In genomic region chr7:90016930-90017588, GRCm38 (mm10) we compare ENCODE assay signal across 10 mouse cellular contexts. TPM values are rescaled to one million over a fixed set of nuclear protein-coding genes. Genes with fewer than 3 reads are reported as not detected.
DNase-seq lines count a peak whose midpoint lies in the region; ATAC-seq lines count a peak whose summit lies in the region.
"Had no signal": no experiment of that assay in that cellular context is flagged by ENCODE, and none has a peak within 500 bp of the region (broad histone marks: within the 10 kb centered on the region; RNA-seq: fewer than 3 reads in every experiment).

No protein-coding gene starts in this region.

- H3K9me3 ChIP-seq in heart, embryonic 15.5 days (replicated peaks) = no peaks in the 10 kb centered on the region
- H3K9me3 ChIP-seq in heart, embryonic 12.5 days (replicated peaks) = no peaks in the 10 kb centered on the region
- no peaks in the 10 kb centered on the region for H3K9me3 ChIP-seq in lung, embryonic 15.5 days
- H3K9me3 ChIP-seq in embryonic facial prominence, embryonic 11.5 days (replicated peaks; ENCODE audit: control insufficient read depth, low read length) = no peaks in the 10 kb centered on the region
- H3K9me3 ChIP-seq in midbrain, embryonic 13.5 days = no peaks in the 10 kb centered on the region

- peaks cover 2% of the 10 kb centered on the region; the same call in 1 of the 2 replicates for H3K4me1 ChIP-seq in heart, embryonic 15.5 days (replicated peaks)
- peaks cover 9% of the 10 kb centered on the region; the same call in 1 of the 2 replicates for H3K4me1 ChIP-seq in heart, embryonic 12.5 days (replicated peaks)
- peaks cover 11% of the 10 kb centered on the region for H3K4me1 ChIP-seq in lung, embryonic 15.5 days
- no peaks in the 10 kb centered on the region for H3K4me1 ChIP-seq in embryonic facial prominence, embryonic 11.5 days (ENCODE audit: control insufficient read depth, insufficient read depth, low read length)
- H3K4me1 ChIP-seq in midbrain, embryonic 13.5 days (replicated peaks) = 0 out of 2 replicates have a peak, but pooled peaks cover 5% of the 10 kb centered on the region

- H3K4me2 ChIP-seq in heart, embryonic 15.5 days = no peak overlapping the region
- no peak overlapping the region for H3K4me2 ChIP-seq in heart, embryonic 12.5 days
- no peak overlapping the region for H3K4me2 ChIP-seq in lung, embryonic 15.5 days
- H3K4me2 ChIP-seq in embryonic facial prominence, embryonic 11.5 days (ENCODE audit: low read depth, low read length) = no peak overlapping the region
- H3K4me2 ChIP-seq in midbrain, embryonic 13.5 days (replicated peaks) = no peak overlapping the region

- H3K36me3 ChIP-seq in heart, embryonic 15.5 days = no peaks in the 10 kb centered on the region
- no peaks in the 10 kb centered on the region for H3K36me3 ChIP-seq in heart, embryonic 12.5 days
- no peaks in the 10 kb centered on the region for H3K36me3 ChIP-seq in lung, embryonic 15.5 days
- no peaks in the 10 kb centered on the region for H3K36me3 ChIP-seq in embryonic facial prominence, embryonic 11.5 days (replicated peaks; ENCODE audit: control insufficient read depth, insufficient read depth, low read depth, low read length)
- no peaks in the 10 kb centered on the region for H3K36me3 ChIP-seq in midbrain, embryonic 13.5 days

- WGBS in heart, embryonic 15.5 days = 30% methylated on average over 5 of the region's 5 CpGs
- 27% methylated on average over 5 of the region's 5 CpGs for WGBS in heart, embryonic 12.5 days
- 23% methylated on average over 5 of the region's 5 CpGs for WGBS in lung, embryonic 15.5 days
- WGBS in embryonic facial prominence, embryonic 11.5 days = 18% methylated on average over 5 of the region's 5 CpGs
- 25% methylated on average over 5 of the region's 5 CpGs for WGBS in midbrain, embryonic 13.5 days

- no peak for DNase-seq in lung, postnatal 36 days
- peak; percentile 50 for DNase-seq in embryonic facial prominence, embryonic 11.5 days (ENCODE audit: low spot score)
- DNase-seq in layer of hippocampus, postnatal 25 days (ENCODE audit: extremely low spot score in 1 of 2, low spot score in 1 of 2) = no peak
- DNase-seq: cerebellum, adult 11-12 months; retina, postnatal 1 day had no signal

- H3K27me3 ChIP-seq in heart, embryonic 15.5 days = no peaks in the 10 kb centered on the region
- H3K27me3 ChIP-seq in heart, embryonic 12.5 days (replicated peaks) = no peaks in the 10 kb centered on the region
- H3K27me3 ChIP-seq in lung, embryonic 15.5 days = no peaks in the 10 kb centered on the region
- no peaks in the 10 kb centered on the region for H3K27me3 ChIP-seq in embryonic facial prominence, embryonic 11.5 days (ENCODE audit: control insufficient read depth, insufficient read depth, low read length)
- no peaks in the 10 kb centered on the region for H3K27me3 ChIP-seq in midbrain, embryonic 13.5 days

- no peak overlapping the region for H3K4me3 ChIP-seq in heart, embryonic 15.5 days
- no peak overlapping the region for H3K4me3 ChIP-seq in heart, embryonic 12.5 days
- no peak overlapping the region for H3K4me3 ChIP-seq in lung, embryonic 15.5 days
- no peak overlapping the region for H3K4me3 ChIP-seq in embryonic facial prominence, embryonic 11.5 days (ENCODE audit: low read depth, low read length)
- H3K4me3 ChIP-seq in midbrain, embryonic 13.5 days (replicated peaks) = no peak overlapping the region

- ATAC-seq in heart, embryonic 15.5 days (replicated peaks; ENCODE audit: insufficient number of reproducible peaks, insufficient read depth, low FRiP score, low read depth) = no peak
- no peak for ATAC-seq in heart, embryonic 12.5 days (ENCODE audit: insufficient number of reproducible peaks, low FRiP score)
- peak; percentile 43; the same call in 1 of the 2 replicates for ATAC-seq in lung, embryonic 15.5 days (ENCODE audit: borderline replicate concordance, extremely low read depth, low FRiP score, low TSS enrichment)
- no peak for ATAC-seq in embryonic facial prominence, embryonic 11.5 days (replicated peaks; ENCODE audit: insufficient number of reproducible peaks, low FRiP score, low TSS enrichment, low read depth)
- ATAC-seq in midbrain, embryonic 13.5 days = peak; percentile 56
- ATAC-seq in granulocyte monocyte progenitor cell, adult 5-6 weeks (replicated peaks; ENCODE audit: poor library complexity, severe bottlenecking) = no peak

- no peak overlapping the region for H3K9ac ChIP-seq in heart, embryonic 15.5 days
- H3K9ac ChIP-seq in heart, embryonic 12.5 days = no peak overlapping the region
- H3K9ac ChIP-seq in lung, embryonic 15.5 days = no peak overlapping the region
- no peak overlapping the region for H3K9ac ChIP-seq in embryonic facial prominence, embryonic 11.5 days (replicated peaks; ENCODE audit: low read length)
- H3K9ac ChIP-seq in midbrain, embryonic 13.5 days (replicated peaks) = no peak overlapping the region

- peak overlapping the region; percentile 35; the same call in 1 of the 2 replicates for H3K27ac ChIP-seq in heart, embryonic 15.5 days
- H3K27ac ChIP-seq in heart, embryonic 12.5 days (ENCODE audit: poor library complexity, severe bottlenecking) = no peak overlapping the region
- H3K27ac ChIP-seq in lung, embryonic 15.5 days = peak overlapping the region; percentile 24; the same call in 1 of the 2 replicates
- no peak overlapping the region for H3K27ac ChIP-seq in embryonic facial prominence, embryonic 11.5 days (replicated peaks; ENCODE audit: low read depth, low read length)
- H3K27ac ChIP-seq in midbrain, embryonic 13.5 days = no peak overlapping the region

RNA-seq across cellular contexts. Expression of gene Eed, which starts 36.3 kb away (rescaled TPM):
- polyA plus RNA-seq in heart, embryonic 15.5 days (2015; fragmentation: Nextera tagmentation; extraction: Ambion mirVana) = 41.4 and 44.6 TPM in 2 replicates
- polyA plus RNA-seq in heart, embryonic 12.5 days (2016; fragmentation: Nextera tagmentation; extraction: Ambion mirVana) = 51.3 and 51.9 TPM in 2 replicates
- polyA plus RNA-seq in lung, embryonic 15.5 days (2015; fragmentation: Nextera tagmentation; extraction: Ambion mirVana) = 73.7 and 79.3 TPM in 2 replicates
- 93.2 and 100 TPM in 2 replicates for polyA plus RNA-seq in embryonic facial prominence, embryonic 11.5 days (2014; fragmentation: Nextera tagmentation; extraction: Ambion mirVana)
- polyA plus RNA-seq in midbrain, embryonic 13.5 days (2015; fragmentation: Nextera tagmentation; extraction: Ambion mirVana) = 36.6 and 42.4 TPM in 2 replicates
- 10 to 100 TPM; 33.6 to 40.3 TPM for total RNA-seq in layer of hippocampus, postnatal 25 days (2021)
- total RNA-seq in granulocyte monocyte progenitor cell, adult 5-6 weeks (2014; fragmentation: Nextera tagmentation) = 89.6 and 108 TPM in 2 replicates
- 130 and 164 TPM in 2 replicates for total RNA-seq in granulocyte monocyte progenitor cell, adult 5-6 weeks (2017)

Comparison
In these comparisons a context has a peak if more than half of its experiments do, and no peak if none do; other contexts are left out.
1. H3K27ac ChIP-seq: peak in heart, embryonic 15.5 days (single experiment) and lung, embryonic 15.5 days (single experiment); none in heart, embryonic 12.5 days (single experiment), embryonic facial prominence, embryonic 11.5 days (single experiment) and midbrain, embryonic 13.5 days (single experiment).
2. ATAC-seq: peak in lung, embryonic 15.5 days (single experiment) and midbrain, embryonic 13.5 days (single experiment); none in heart, embryonic 15.5 days (single experiment), heart, embryonic 12.5 days (single experiment), embryonic facial prominence, embryonic 11.5 days (single experiment) and granulocyte monocyte progenitor cell, adult 5-6 weeks (single experiment).